ENCODE assay signal across 8 mouse cellular contexts in the genomic region with DNA sequence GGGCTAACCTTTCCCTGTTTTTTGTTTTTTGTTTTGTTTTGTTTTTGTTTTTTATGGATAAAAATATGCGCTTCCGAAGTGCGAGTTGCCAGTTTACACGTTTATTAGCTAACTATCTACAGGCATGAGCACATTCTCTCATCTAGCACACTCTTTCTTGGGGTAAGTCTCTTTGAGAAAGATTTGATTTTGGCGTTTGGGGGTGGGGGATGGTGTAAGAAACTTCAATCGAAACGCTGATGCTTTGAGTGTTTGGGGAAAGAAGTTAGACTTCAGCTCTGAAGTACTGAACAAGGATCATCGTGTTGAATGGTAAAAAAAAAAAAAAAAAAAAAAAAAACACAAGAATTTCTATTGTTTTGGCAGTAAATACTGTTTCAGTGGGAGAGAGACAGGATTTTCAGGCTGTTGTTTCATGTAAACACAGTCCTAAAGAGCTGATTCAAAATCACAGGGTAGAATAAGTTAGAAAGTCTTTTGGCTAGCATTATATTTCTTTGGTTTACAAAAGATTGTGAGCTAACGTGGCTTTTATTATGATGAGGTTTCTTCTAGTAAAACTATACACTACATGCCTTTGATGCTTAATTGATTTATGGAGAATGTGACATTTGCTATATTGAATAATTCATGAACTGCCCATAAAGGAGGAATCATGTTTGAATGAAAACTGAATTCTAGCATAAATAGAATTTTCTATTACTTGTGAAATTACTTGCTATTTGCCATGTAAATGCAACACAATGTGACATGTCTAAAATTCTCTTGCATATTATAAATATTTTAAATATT. TPM values are rescaled to one million over a fixed set of nuclear protein-coding genes. Genes with fewer than 3 reads are reported as not detected.
A peak's percentile ranks its signal among the peaks of the same experiment; 100 is the strongest.
DNase-seq lines count a peak whose midpoint lies in the region; ATAC-seq and TF ChIP-seq lines count a peak whose summit lies in the region.

No protein-coding gene starts in this region.

- peak overlapping the region; percentile 45 for H3K4me2 ChIP-seq in hindbrain, embryonic 12.5 days (replicated peaks)
- peak overlapping the region; percentile 50 for H3K4me2 ChIP-seq in midbrain, embryonic 13.5 days (replicated peaks)

- WGBS in kidney, adult 2 months: 4% methylated on average over 9 of the region's 9 CpGs
- WGBS in hindbrain, embryonic 12.5 days: 16% methylated on average over 9 of the region's 9 CpGs
- 18% methylated on average over 9 of the region's 9 CpGs for WGBS in midbrain, embryonic 13.5 days

- no peak for DNase-seq in kidney, adult 2 months
- DNase-seq in kidney, postnatal 36 days: no peak
- DNase-seq in adipocyte (ENCODE audit: low spot score): peak; percentile 4
- no peak for DNase-seq in adrenal gland, postnatal 25 days
- DNase-seq in MN1 (ENCODE audit: low spot score): no peak
- no peak for DNase-seq in layer of hippocampus, postnatal 25 days (ENCODE audit: extremely low spot score in 1 of 2, low spot score in 1 of 2)

- no peak for TF ChIP-seq CTCF in kidney, adult 2 months (conservative IDR thresholded peaks at IDR 0.05; ENCODE audit: insufficient read depth, insufficient read length, low read depth, low read length)

- no peaks in the 10 kb centered on the region for H3K4me1 ChIP-seq in kidney, adult 2 months (ENCODE audit: control insufficient read depth, insufficient read depth, low read length)
- no peaks in the 10 kb centered on the region for H3K4me1 ChIP-seq in hindbrain, embryonic 12.5 days
- no peaks in the 10 kb centered on the region for H3K4me1 ChIP-seq in midbrain, embryonic 13.5 days (replicated peaks)

- H3K27me3 ChIP-seq in kidney, adult 2 months (replicated peaks; ENCODE audit: control insufficient read depth, insufficient read depth, low read length): no peaks in the 10 kb centered on the region
- H3K27me3 ChIP-seq in hindbrain, embryonic 12.5 days: peaks cover 3% of the 10 kb centered on the region; the same call in 1 of the 2 replicates
- H3K27me3 ChIP-seq in midbrain, embryonic 13.5 days: peaks cover 7% of the 10 kb centered on the region; the same call in 1 of the 2 replicates

- no peaks in the 10 kb centered on the region for H3K36me3 ChIP-seq in kidney, adult 2 months (ENCODE audit: control insufficient read depth, insufficient read depth, low read length)
- H3K36me3 ChIP-seq in hindbrain, embryonic 12.5 days: no peaks in the 10 kb centered on the region
- H3K36me3 ChIP-seq in midbrain, embryonic 13.5 days: no peaks in the 10 kb centered on the region

- no peak overlapping the region for H3K27ac ChIP-seq in kidney, adult 2 months (ENCODE audit: insufficient read depth, low read depth, low read length)
- H3K27ac ChIP-seq in hindbrain, embryonic 12.5 days: peak overlapping the region; percentile 23
- peak overlapping the region; percentile 60 for H3K27ac ChIP-seq in midbrain, embryonic 13.5 days

- peak overlapping the region; percentile 16 for H3K4me3 ChIP-seq in kidney, adult 2 months (ENCODE audit: insufficient read depth, low read depth, low read length)
- H3K4me3 ChIP-seq in hindbrain, embryonic 12.5 days: peak overlapping the region; percentile 35
- H3K4me3 ChIP-seq in midbrain, embryonic 13.5 days (replicated peaks): peak overlapping the region; percentile 42

- H3K9me3 ChIP-seq in hindbrain, embryonic 12.5 days (replicated peaks): no peaks in the 10 kb centered on the region
- H3K9me3 ChIP-seq in midbrain, embryonic 13.5 days: no peaks in the 10 kb centered on the region

- peak overlapping the region; percentile 41; the same call in 1 of the 2 replicates for H3K9ac ChIP-seq in hindbrain, embryonic 12.5 days
- H3K9ac ChIP-seq in midbrain, embryonic 13.5 days (replicated peaks): peak overlapping the region; percentile 44

- ATAC-seq in hindbrain, embryonic 12.5 days (ENCODE audit: low FRiP score): peak; percentile 48; the same call in 1 of the 2 replicates
- ATAC-seq in midbrain, embryonic 13.5 days: peak; percentile 50; the same call in 1 of the 2 replicates

- TF ChIP-seq POLR2A in kidney, adult 2 months (IDR thresholded peaks at IDR 0.05; ENCODE audit: low read depth, low read length): no peak

RNA-seq across cellular contexts. Expression of a gene that starts 0.6 kb away (rescaled TPM):
- 0.31 and 0.36 TPM in 2 replicates for polyA plus RNA-seq in kidney, adult 2 months (2012; rRNA removed)
- polyA plus RNA-seq in hindbrain, embryonic 12.5 days (2016; fragmentation: Nextera tagmentation; extraction: Ambion mirVana): 13.6 and 18.5 TPM in 2 replicates
- polyA plus RNA-seq in midbrain, embryonic 13.5 days (2015; fragmentation: Nextera tagmentation; extraction: Ambion mirVana): 8.5 and 8.7 TPM in 2 replicates
- 1.4 and 2.0 TPM in 2 replicates for total RNA-seq in adrenal gland, postnatal 25 days (2021)
- 1 to 10 TPM; 2.2 to 2.4 TPM for total RNA-seq in layer of hippocampus, postnatal 25 days (2021)
